Mouse (Mus musculus): ENCODE data around the gene Podn. TPM values are rescaled to one million over a fixed set of nuclear protein-coding genes. Genes with fewer than 3 reads are reported as not detected.

Gene Podn
- polyA plus RNA-seq, 1 experiment from 2014 or later, result 0.42 TPM

DNA sequence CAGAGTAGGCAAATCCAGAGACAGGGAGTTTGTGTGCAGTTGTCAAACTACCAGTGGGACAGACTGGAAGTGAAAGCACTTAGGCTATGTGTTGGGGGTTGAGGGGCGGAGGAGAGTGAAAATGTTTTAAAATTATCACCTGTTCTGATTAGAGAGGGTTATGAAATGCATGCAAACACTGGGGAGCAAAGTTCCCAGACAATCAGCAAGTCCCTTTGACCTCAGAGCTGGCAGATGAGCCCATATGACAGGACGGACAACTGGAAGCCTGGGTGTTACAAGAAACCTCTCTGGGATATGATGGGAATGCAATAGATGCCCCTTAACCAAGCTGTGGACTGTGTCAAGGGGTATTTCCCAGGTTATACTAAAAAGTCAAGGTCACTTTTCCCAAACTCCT lies 28.2 kb downstream of the Podn start:
- no peaks in the 10 kb centered on the region for H3K9me3 ChIP-seq (ENCODE audit: control insufficient read depth, low read length)
- no peak for ATAC-seq (ENCODE audit: insufficient number of reproducible peaks, insufficient read depth, low FRiP score, low read depth)
- H3K4me2 ChIP-seq (ENCODE audit: low read length), result no peak overlapping the region
- H3K4me1 ChIP-seq (ENCODE audit: control insufficient read depth in 2 of 2, insufficient read depth in 2 of 2, low read length in 2 of 2), result peaks cover 3 to 14% of the 10 kb centered on the region in 2 experiments; a peak in 2 of 4 replicates
- no peak overlapping the region for H3K4me3 ChIP-seq (ENCODE audit: control insufficient read depth in 1 of 2, insufficient read depth in 1 of 2, low read depth in 1 of 2, low read length in 2 of 2)
- H3K36me3 ChIP-seq (ENCODE audit: control insufficient read depth, insufficient read depth, low read length), result peaks cover 42% of the 10 kb centered on the region
- H3K27ac ChIP-seq (replicated peaks in 1 of 2; ENCODE audit: control insufficient read depth in 1 of 2, insufficient read depth in 1 of 2, low read depth in 2 of 2, low read length in 2 of 2), result no peak overlapping the region
- H3K27me3 ChIP-seq (ENCODE audit: control insufficient read depth, insufficient read depth, low read length), result no peaks in the 10 kb centered on the region
- no peak overlapping the region for H3K9ac ChIP-seq (ENCODE audit: low read length)
- WGBS, result 89% methylated on average over 2 of the region's 2 CpGs

DNA sequence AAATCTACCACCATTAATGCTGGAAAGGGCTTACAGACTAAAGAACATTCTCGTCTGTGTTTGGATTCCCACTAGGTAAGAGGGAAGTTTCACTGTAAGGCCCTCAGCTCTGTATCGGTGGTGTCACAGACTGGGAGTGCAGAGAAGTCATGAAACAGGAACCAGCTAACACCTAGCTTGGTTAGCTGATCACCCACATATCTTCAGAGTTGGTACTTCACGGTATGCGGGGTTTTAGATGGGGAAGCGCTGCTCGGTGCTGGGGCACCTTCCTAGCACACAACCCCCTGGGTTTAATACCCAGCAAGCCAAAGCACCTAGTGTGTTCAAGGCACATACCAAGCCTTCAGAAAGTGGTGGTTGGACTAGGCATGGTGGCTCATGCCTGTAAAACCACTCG lies 29.0 kb downstream of the Podn start:
- 85% methylated on average over 7 of the region's 7 CpGs for WGBS
- no peak overlapping the region for H3K27ac ChIP-seq (replicated peaks in 1 of 2; ENCODE audit: control insufficient read depth in 1 of 2, insufficient read depth in 1 of 2, low read depth in 2 of 2, low read length in 2 of 2)

DNA sequence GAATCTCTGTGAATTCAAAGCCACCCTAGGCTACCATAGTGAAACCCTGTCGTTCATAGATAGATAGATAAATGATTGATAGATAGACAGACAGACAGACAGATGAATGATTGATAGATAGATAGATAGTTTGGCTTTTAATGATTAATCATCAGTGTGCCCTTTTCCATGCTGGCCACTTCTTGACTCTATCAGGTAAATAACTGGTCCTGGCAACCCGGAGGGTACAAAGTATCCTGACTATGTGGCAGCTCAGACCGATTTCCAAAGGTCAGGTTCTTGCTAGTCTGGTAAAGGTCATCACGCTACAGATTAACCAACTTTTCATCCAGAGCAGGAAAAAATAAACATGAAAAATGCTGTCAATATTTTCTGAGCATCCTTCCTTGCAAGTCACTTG lies 29.7 kb downstream of the Podn start:
- no peaks in the 10 kb centered on the region for H3K27me3 ChIP-seq (ENCODE audit: control insufficient read depth, insufficient read depth, low read length)
- no peak overlapping the region for H3K9ac ChIP-seq (ENCODE audit: low read length)
- H3K36me3 ChIP-seq (ENCODE audit: control insufficient read depth, insufficient read depth, low read length), result peaks cover 54% of the 10 kb centered on the region
- no peak for ATAC-seq (ENCODE audit: insufficient number of reproducible peaks, insufficient read depth, low FRiP score, low read depth)
- H3K4me1 ChIP-seq (ENCODE audit: control insufficient read depth in 2 of 2, insufficient read depth in 2 of 2, low read length in 2 of 2), result peaks cover 3 to 14% of the 10 kb centered on the region in 2 experiments; a peak in 2 of 4 replicates
- 80% methylated on average over 4 of the region's 4 CpGs for WGBS
- no peak overlapping the region for H3K4me3 ChIP-seq (ENCODE audit: control insufficient read depth in 1 of 2, insufficient read depth in 1 of 2, low read depth in 1 of 2, low read length in 2 of 2)
- no peaks in the 10 kb centered on the region for H3K9me3 ChIP-seq (ENCODE audit: control insufficient read depth, low read length)
- no peak overlapping the region for H3K4me2 ChIP-seq (ENCODE audit: low read length)
- H3K27ac ChIP-seq (replicated peaks in 1 of 2; ENCODE audit: control insufficient read depth in 1 of 2, insufficient read depth in 1 of 2, low read depth in 2 of 2, low read length in 2 of 2), result no peak overlapping the region

More for the DNA sequence above, 29.0 kb downstream of the Podn start:
- ATAC-seq (ENCODE audit: insufficient number of reproducible peaks, insufficient read depth, low FRiP score, low read depth), result no peak
- H3K36me3 ChIP-seq (ENCODE audit: control insufficient read depth, insufficient read depth, low read length), result peaks cover 50% of the 10 kb centered on the region
- no peak overlapping the region for H3K4me3 ChIP-seq (ENCODE audit: control insufficient read depth in 1 of 2, insufficient read depth in 1 of 2, low read depth in 1 of 2, low read length in 2 of 2)
- no peaks in the 10 kb centered on the region for H3K27me3 ChIP-seq (ENCODE audit: control insufficient read depth, insufficient read depth, low read length)
- H3K9me3 ChIP-seq (ENCODE audit: control insufficient read depth, low read length), result no peaks in the 10 kb centered on the region
- peaks cover 3 to 14% of the 10 kb centered on the region in 2 experiments; a peak in 2 of 4 replicates for H3K4me1 ChIP-seq (ENCODE audit: control insufficient read depth in 2 of 2, insufficient read depth in 2 of 2, low read length in 2 of 2)
- H3K9ac ChIP-seq (ENCODE audit: low read length), result no peak overlapping the region
- H3K4me2 ChIP-seq (ENCODE audit: low read length), result no peak overlapping the region

DNA sequence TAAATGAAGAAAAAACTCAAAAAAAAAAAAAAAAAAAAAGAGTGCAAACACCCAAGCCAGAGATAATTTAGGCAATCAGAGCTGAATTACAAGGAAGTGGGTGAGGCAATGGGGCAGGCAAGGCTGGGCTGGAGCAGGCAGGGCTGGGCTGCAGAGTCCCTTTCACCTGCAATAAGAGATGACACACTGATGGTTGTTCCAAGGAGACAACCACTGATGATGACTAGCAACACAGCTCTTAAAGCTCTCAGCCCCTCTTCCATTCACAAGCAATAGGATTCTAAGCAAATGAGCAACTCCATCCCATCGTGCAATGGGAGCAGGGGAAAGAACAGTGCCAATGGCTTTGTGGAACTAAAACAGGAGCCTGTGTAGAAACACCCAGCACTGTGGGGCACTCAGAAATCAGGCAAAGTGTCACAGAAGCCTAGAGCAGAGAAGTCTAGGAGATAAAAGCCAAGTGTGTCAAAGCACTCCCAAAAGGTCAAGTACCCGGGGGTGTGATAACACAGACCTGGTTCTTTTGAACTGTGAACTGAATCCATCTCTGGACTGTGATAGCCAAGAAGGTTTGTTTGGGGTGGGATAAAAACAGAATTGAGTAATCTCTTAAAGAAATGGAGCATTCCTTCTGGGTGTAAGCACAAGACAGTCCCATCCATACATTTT lies 30.9 kb downstream of the Podn start:
- no peaks in the 10 kb centered on the region for H3K9me3 ChIP-seq (ENCODE audit: control insufficient read depth, low read length)
- no peak overlapping the region for H3K9ac ChIP-seq (ENCODE audit: low read length)
- no peaks in the 10 kb centered on the region for H3K27me3 ChIP-seq (ENCODE audit: control insufficient read depth, insufficient read depth, low read length)
- WGBS, result 32% methylated on average over 2 of the region's 2 CpGs
- H3K4me1 ChIP-seq (ENCODE audit: control insufficient read depth in 2 of 2, insufficient read depth in 2 of 2, low read length in 2 of 2), result peaks cover 3 to 14% of the 10 kb centered on the region in 2 experiments; a peak in 2 of 4 replicates
- no peak overlapping the region for H3K4me3 ChIP-seq (ENCODE audit: control insufficient read depth in 1 of 2, insufficient read depth in 1 of 2, low read depth in 1 of 2, low read length in 2 of 2)
- no peak overlapping the region for H3K27ac ChIP-seq (replicated peaks in 1 of 2; ENCODE audit: control insufficient read depth in 1 of 2, insufficient read depth in 1 of 2, low read depth in 2 of 2, low read length in 2 of 2)
- peaks cover 63% of the 10 kb centered on the region for H3K36me3 ChIP-seq (ENCODE audit: control insufficient read depth, insufficient read depth, low read length)
- ATAC-seq (ENCODE audit: insufficient number of reproducible peaks, insufficient read depth, low FRiP score, low read depth), result no peak
- no peak overlapping the region for H3K4me2 ChIP-seq (ENCODE audit: low read length)

DNA sequence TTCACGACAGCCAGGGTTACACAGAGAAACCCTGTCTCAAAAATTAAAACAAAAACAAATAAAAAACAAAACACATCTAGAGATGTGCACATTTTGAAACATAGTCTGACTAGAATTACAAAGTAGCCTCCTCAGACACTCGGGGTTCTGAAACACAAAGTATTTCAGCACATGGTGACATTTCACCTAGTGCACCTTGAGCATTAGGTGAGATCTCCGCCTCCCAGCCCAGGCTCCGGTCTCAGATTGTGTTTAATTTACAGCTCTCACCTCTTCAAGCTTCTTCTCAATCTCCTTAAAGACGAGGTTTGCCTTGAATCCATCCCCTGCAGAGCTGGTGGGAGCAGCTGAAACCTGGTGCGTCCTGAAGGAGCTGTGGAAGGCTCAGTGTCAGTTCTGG lies 32.6 kb downstream of the Podn start:
- Histone ChIP-seq H3K9me3 (ENCODE audit: control insufficient read depth, low read length) (no peaks in the 10 kb centered on the region), H3K4me2 (ENCODE audit: low read length) (no peak overlapping the region), H3K4me1 (ENCODE audit: control insufficient read depth in 2 of 2, insufficient read depth in 2 of 2, low read length in 2 of 2) (peaks cover 4 to 6% of the 10 kb centered on the region in 2 experiments; a peak in 1 of 4 replicates), H3K4me3 (ENCODE audit: control insufficient read depth in 1 of 2, insufficient read depth in 1 of 2, low read depth in 1 of 2, low read length in 2 of 2) (no peak overlapping the region), H3K36me3 (ENCODE audit: control insufficient read depth, insufficient read depth, low read length) (peaks cover 73% of the 10 kb centered on the region), H3K9ac (ENCODE audit: low read length) (no peak overlapping the region), H3K27me3 (ENCODE audit: control insufficient read depth, insufficient read depth, low read length) (no peaks in the 10 kb centered on the region), H3K27ac (replicated peaks in 1 of 2; ENCODE audit: control insufficient read depth in 1 of 2, insufficient read depth in 1 of 2, low read depth in 2 of 2, low read length in 2 of 2) (no peak overlapping the region)
- 78% methylated on average over 6 of the region's 6 CpGs for WGBS
- no peak for ATAC-seq (ENCODE audit: insufficient number of reproducible peaks, insufficient read depth, low FRiP score, low read depth)

DNA sequence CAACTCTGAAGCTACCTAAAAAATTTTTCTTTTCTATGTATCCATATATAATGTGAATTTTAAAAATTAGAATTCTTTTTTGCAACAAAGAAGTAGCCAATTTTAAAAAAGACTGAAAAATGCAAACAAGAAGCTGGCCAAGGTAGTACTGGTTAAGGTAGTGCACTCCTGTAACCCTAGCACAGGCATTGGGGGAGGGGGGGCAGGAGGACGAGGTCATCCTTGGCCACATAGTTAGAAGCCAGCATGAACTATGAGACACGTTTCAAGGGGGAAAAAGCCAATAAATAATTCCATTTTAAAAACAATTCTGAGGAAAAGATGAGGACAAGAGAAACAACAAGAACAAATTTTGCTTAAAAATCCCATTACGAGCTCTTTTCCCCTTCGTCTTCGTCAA lies 33.7 kb downstream of the Podn start:
- Histone ChIP-seq H3K4me3 (ENCODE audit: control insufficient read depth in 1 of 2, insufficient read depth in 1 of 2, low read depth in 1 of 2, low read length in 2 of 2) (no peak overlapping the region), H3K36me3 (ENCODE audit: control insufficient read depth, insufficient read depth, low read length) (peaks cover 67% of the 10 kb centered on the region)
- WGBS, result 94% methylated on average over 5 of the region's 5 CpGs

DNA sequence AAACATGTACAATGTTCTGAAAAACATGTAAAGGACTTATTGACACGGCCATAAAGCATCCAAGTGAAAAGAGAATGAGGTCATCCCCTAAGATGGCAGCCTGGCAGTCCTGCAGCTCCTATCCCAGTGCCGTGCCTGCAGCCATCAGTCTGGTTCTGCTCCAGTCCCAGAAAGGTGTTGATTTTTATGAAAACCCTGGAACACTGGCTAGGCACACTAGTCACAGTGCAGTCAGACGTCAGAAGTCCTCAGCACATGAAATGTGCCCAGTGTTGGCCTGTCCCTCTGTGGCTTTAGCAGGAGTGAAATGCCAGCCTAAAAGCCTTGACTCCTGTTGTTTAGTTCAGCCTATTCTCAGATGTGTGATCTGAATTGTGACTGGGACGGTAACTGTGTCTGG lies 35.5 kb downstream of the Podn start:
- Histone ChIP-seq H3K4me1 (ENCODE audit: control insufficient read depth in 2 of 2, insufficient read depth in 2 of 2, low read length in 2 of 2) (peaks cover 4 to 11% of the 10 kb centered on the region in 2 experiments; a peak in 1 of 4 replicates), H3K27ac (replicated peaks in 1 of 2; ENCODE audit: control insufficient read depth in 1 of 2, insufficient read depth in 1 of 2, low read depth in 2 of 2, low read length in 2 of 2) (no peak overlapping the region), H3K27me3 (ENCODE audit: control insufficient read depth, insufficient read depth, low read length) (no peaks in the 10 kb centered on the region), H3K4me2 (ENCODE audit: low read length) (no peak overlapping the region), H3K36me3 (ENCODE audit: control insufficient read depth, insufficient read depth, low read length) (peaks cover 54% of the 10 kb centered on the region), H3K9me3 (ENCODE audit: control insufficient read depth, low read length) (no peaks in the 10 kb centered on the region), H3K4me3 (ENCODE audit: control insufficient read depth in 1 of 2, insufficient read depth in 1 of 2, low read depth in 1 of 2, low read length in 2 of 2) (no peak overlapping the region), H3K9ac (ENCODE audit: low read length) (no peak overlapping the region)
- 69% methylated on average over 4 of the region's 4 CpGs for WGBS
- ATAC-seq (ENCODE audit: insufficient number of reproducible peaks, insufficient read depth, low FRiP score, low read depth), result no peak

More for the DNA sequence above, 33.7 kb downstream of the Podn start:
- no peak overlapping the region for H3K9ac ChIP-seq (ENCODE audit: low read length)
- H3K4me1 ChIP-seq (ENCODE audit: control insufficient read depth in 2 of 2, insufficient read depth in 2 of 2, low read length in 2 of 2), result peaks cover 4 to 11% of the 10 kb centered on the region in 2 experiments; a peak in 1 of 4 replicates
- no peak overlapping the region for H3K27ac ChIP-seq (replicated peaks in 1 of 2; ENCODE audit: control insufficient read depth in 1 of 2, insufficient read depth in 1 of 2, low read depth in 2 of 2, low read length in 2 of 2)
- ATAC-seq (ENCODE audit: insufficient number of reproducible peaks, insufficient read depth, low FRiP score, low read depth), result no peak
- no peaks in the 10 kb centered on the region for H3K27me3 ChIP-seq (ENCODE audit: control insufficient read depth, insufficient read depth, low read length)
- no peak overlapping the region for H3K4me2 ChIP-seq (ENCODE audit: low read length)
- no peaks in the 10 kb centered on the region for H3K9me3 ChIP-seq (ENCODE audit: control insufficient read depth, low read length)
